Mouse (Mus musculus) midbrain, embryonic 12.5 days (tissue): ENCODE measurements around the gene Dhrs3. TPM values are rescaled to one million over a fixed set of nuclear protein-coding genes. Genes with fewer than 3 reads are reported as not detected.

Experiments used
- ATAC-seq: fragments of 200-750 bp; cut with Nextera tagmentation; 2 replicates; pipeline ENCODE4 v1.8.0; 2017; ENCODE audit warnings: low read depth, moderate TSS enrichment, moderate library complexity; ENCODE audit not compliant: low FRiP score
- H3K27ac ChIP-seq: fragments of 300-500 bp; sonication (generic); replicated peaks from 2 replicates; pipeline ENCODE4 v1.5.1; 2016; ENCODE audit warnings: mild to moderate bottlenecking
- H3K27me3 ChIP-seq: fragments of 300-500 bp; sonication (generic); 2 replicates; pipeline ENCODE4 v1.6.1; 2016; ENCODE audit warnings: mild to moderate bottlenecking
- H3K36me3 ChIP-seq: fragments of 300-500 bp; sonication (generic); 2 replicates; pipeline ENCODE4 v1.6.1; 2016
- H3K4me1 ChIP-seq: fragments of 300-500 bp; sonication (generic); 2 replicates; pipeline ENCODE4 v1.6.1; 2016
- H3K4me2 ChIP-seq: fragments of 300-500 bp; sonication (generic); replicated peaks from 2 replicates; pipeline ENCODE4 v1.6.1; 2016; ENCODE audit warnings: mild to moderate bottlenecking, moderate library complexity
- H3K4me3 ChIP-seq: fragments of 300-500 bp; sonication (generic); 2 replicates; pipeline ENCODE4 v1.5.1; 2016; ENCODE audit warnings: mild to moderate bottlenecking
- H3K9ac ChIP-seq: fragments of 300-500 bp; sonication (generic); replicated peaks from 2 replicates; pipeline ENCODE4 v1.6.1; 2016; ENCODE audit warnings: mild to moderate bottlenecking, moderate library complexity
- H3K9me3 ChIP-seq: fragments of 300-500 bp; sonication (generic); 2 replicates; pipeline ENCODE4 v1.6.1; 2016; ENCODE audit warnings: mild to moderate bottlenecking
- WGBS: fragments of 180-500 bp; shearing (Covaris S2); methylation state at CpG from one replicate; pipeline ENCODE4 v1.1.7; 2016; 5-methylcytosine and 5-hydroxymethylcytosine counted together
- polyA plus RNA-seq: library from polyadenylated mRNA; unstranded; fragments of >200 nt; fragmentation: Nextera tagmentation; extraction: Ambion mirVana; gene quantifications from 2 replicates; pipeline ENCODE4 v1.2.1, GENCODE M21; 2016

The Dhrs3 gene
- polyA plus RNA-seq, 1 experiment from 2014 or later = 13.6 TPM

- Histone ChIP-seq H3K9ac (no peak overlapping the region), H3K9me3 (no peaks in the 10 kb centered on the region), H3K27me3 (no peaks in the 10 kb centered on the region), H3K27ac (no peak overlapping the region), H3K4me2 (no peak overlapping the region), H3K4me3 (no peak overlapping the region), H3K4me1 (no peaks in the 10 kb centered on the region), H3K36me3 (no peaks in the 10 kb centered on the region)
- ATAC-seq = 0 out of 2 replicates have a peak, but pooled peaks have one; percentile 27
- WGBS = 88% methylated on average over 5 of the region's 5 CpGs
Measured at GRCm38 (mm10) chr4:144901561-144902111, 9.0 kb downstream of the Dhrs3 start.

GRCm38 (mm10) chr4:144903088-144903487 is 10.5 kb downstream of the Dhrs3 start:
- WGBS = 64% methylated on average over 1 of the region's 1 CpGs
- no peak overlapping the region for H3K4me3 ChIP-seq
- H3K9ac ChIP-seq = no peak overlapping the region
- H3K9me3 ChIP-seq = no peaks in the 10 kb centered on the region
- no peak overlapping the region for H3K27ac ChIP-seq
- no peaks in the 10 kb centered on the region for H3K27me3 ChIP-seq
- ATAC-seq = no peak
- H3K4me1 ChIP-seq = no peaks in the 10 kb centered on the region
- H3K36me3 ChIP-seq = no peaks in the 10 kb centered on the region
- H3K4me2 ChIP-seq = no peak overlapping the region

- H3K27ac ChIP-seq = no peak overlapping the region
- WGBS = 79% methylated on average over 3 of the region's 3 CpGs
- no peak overlapping the region for H3K4me3 ChIP-seq
- H3K27me3 ChIP-seq = no peaks in the 10 kb centered on the region
- H3K4me2 ChIP-seq = no peak overlapping the region
- H3K36me3 ChIP-seq = no peaks in the 10 kb centered on the region
- no peaks in the 10 kb centered on the region for H3K9me3 ChIP-seq
- no peaks in the 10 kb centered on the region for H3K4me1 ChIP-seq
- no peak overlapping the region for H3K9ac ChIP-seq
- ATAC-seq = no peak
Measured at GRCm38 (mm10) chr4:144903932-144904331, 11.3 kb downstream of the Dhrs3 start.

- no peaks in the 10 kb centered on the region for H3K4me1 ChIP-seq
- ATAC-seq = no peak
- no peaks in the 10 kb centered on the region for H3K36me3 ChIP-seq
- H3K27me3 ChIP-seq = no peaks in the 10 kb centered on the region
- no peak overlapping the region for H3K9ac ChIP-seq
- no peak overlapping the region for H3K4me3 ChIP-seq
- H3K4me2 ChIP-seq = no peak overlapping the region
- H3K27ac ChIP-seq = no peak overlapping the region
- H3K9me3 ChIP-seq = no peaks in the 10 kb centered on the region
- 81% methylated on average over 5 of the region's 5 CpGs for WGBS
Measured at GRCm38 (mm10) chr4:144905128-144905527, 12.5 kb downstream of the Dhrs3 start.

- no peaks in the 10 kb centered on the region for H3K36me3 ChIP-seq
- no peak overlapping the region for H3K27ac ChIP-seq
- H3K4me3 ChIP-seq = no peak overlapping the region
- H3K9ac ChIP-seq = no peak overlapping the region
- no peak for ATAC-seq
- 84% methylated on average over 8 of the region's 8 CpGs for WGBS
- no peak overlapping the region for H3K4me2 ChIP-seq
- H3K27me3 ChIP-seq = no peaks in the 10 kb centered on the region
- no peaks in the 10 kb centered on the region for H3K4me1 ChIP-seq
- no peaks in the 10 kb centered on the region for H3K9me3 ChIP-seq
Measured at GRCm38 (mm10) chr4:144906001-144906889, 13.6 kb downstream of the Dhrs3 start.

GRCm38 (mm10) chr4:144906978-144907703 is 14.5 kb downstream of the Dhrs3 start:
- no peak for ATAC-seq
- H3K4me1 ChIP-seq = no peaks in the 10 kb centered on the region
- H3K36me3 ChIP-seq = no peaks in the 10 kb centered on the region
- no peaks in the 10 kb centered on the region for H3K27me3 ChIP-seq
- H3K4me3 ChIP-seq = no peak overlapping the region
- 78% methylated on average over 4 of the region's 4 CpGs for WGBS
- no peak overlapping the region for H3K9ac ChIP-seq
- H3K4me2 ChIP-seq = no peak overlapping the region
- H3K27ac ChIP-seq = no peak overlapping the region
- no peaks in the 10 kb centered on the region for H3K9me3 ChIP-seq

GRCm38 (mm10) chr4:144908825-144909224 is 16.2 kb downstream of the Dhrs3 start:
- ATAC-seq = no peak

GRCm38 (mm10) chr4:144910281-144910680 is 17.7 kb downstream of the Dhrs3 start:
- 76% methylated on average over 3 of the region's 3 CpGs for WGBS
- H3K4me3 ChIP-seq = no peak overlapping the region
- H3K27me3 ChIP-seq = no peaks in the 10 kb centered on the region
- no peak overlapping the region for H3K9ac ChIP-seq
- H3K4me2 ChIP-seq = no peak overlapping the region
- H3K9me3 ChIP-seq = no peaks in the 10 kb centered on the region
- no peak for ATAC-seq
- no peaks in the 10 kb centered on the region for H3K36me3 ChIP-seq
- H3K27ac ChIP-seq = no peak overlapping the region
- H3K4me1 ChIP-seq = no peaks in the 10 kb centered on the region

More at GRCm38 (mm10) chr4:144908825-144909224, 16.2 kb downstream of the Dhrs3 start:
- no peak overlapping the region for H3K27ac ChIP-seq
- no peak overlapping the region for H3K4me2 ChIP-seq
- H3K9me3 ChIP-seq = no peaks in the 10 kb centered on the region
- H3K27me3 ChIP-seq = no peaks in the 10 kb centered on the region
- no peak overlapping the region for H3K9ac ChIP-seq
- no peaks in the 10 kb centered on the region for H3K36me3 ChIP-seq
- H3K4me1 ChIP-seq = no peaks in the 10 kb centered on the region
- H3K4me3 ChIP-seq = no peak overlapping the region

- Histone ChIP-seq H3K4me2 (no peak overlapping the region), H3K4me3 (no peak overlapping the region), H3K9me3 (no peaks in the 10 kb centered on the region), H3K4me1 (no peaks in the 10 kb centered on the region), H3K27ac (no peak overlapping the region), H3K36me3 (no peaks in the 10 kb centered on the region), H3K27me3 (no peaks in the 10 kb centered on the region), H3K9ac (no peak overlapping the region)
- no peak for ATAC-seq
- 90% methylated on average over 6 of the region's 6 CpGs for WGBS
Measured at GRCm38 (mm10) chr4:144913298-144914152, 20.9 kb downstream of the Dhrs3 start.

GRCm38 (mm10) chr4:144916520-144916919 is 23.9 kb downstream of the Dhrs3 start:
- no peaks in the 10 kb centered on the region for H3K9me3 ChIP-seq
- no peak overlapping the region for H3K4me2 ChIP-seq
- no peak overlapping the region for H3K9ac ChIP-seq
- H3K36me3 ChIP-seq = no peaks in the 10 kb centered on the region
- no peak overlapping the region for H3K4me3 ChIP-seq
- no peak overlapping the region for H3K27ac ChIP-seq
- ATAC-seq = no peak
- no peaks in the 10 kb centered on the region for H3K27me3 ChIP-seq
- 90% methylated on average over 6 of the region's 6 CpGs for WGBS
- no peaks in the 10 kb centered on the region for H3K4me1 ChIP-seq

- Histone ChIP-seq H3K4me2 (no peak overlapping the region), H3K9ac (no peak overlapping the region), H3K4me3 (no peak overlapping the region), H3K9me3 (no peaks in the 10 kb centered on the region), H3K27ac (no peak overlapping the region), H3K27me3 (no peaks in the 10 kb centered on the region), H3K4me1 (no peaks in the 10 kb centered on the region), H3K36me3 (no peaks in the 10 kb centered on the region)
- 72% methylated on average over 4 of the region's 4 CpGs for WGBS
- no peak for ATAC-seq
Measured at GRCm38 (mm10) chr4:144917101-144917500, 24.5 kb downstream of the Dhrs3 start.
